Mouse (Mus musculus): ENCODE results near the gene Aff1. TPM values are rescaled to one million over a fixed set of nuclear protein-coding genes. Genes with fewer than 3 reads are reported as not detected.

The Aff1 gene
- polyA plus RNA-seq, 1 experiment from 2014 or later, result 2.4 TPM

DNA sequence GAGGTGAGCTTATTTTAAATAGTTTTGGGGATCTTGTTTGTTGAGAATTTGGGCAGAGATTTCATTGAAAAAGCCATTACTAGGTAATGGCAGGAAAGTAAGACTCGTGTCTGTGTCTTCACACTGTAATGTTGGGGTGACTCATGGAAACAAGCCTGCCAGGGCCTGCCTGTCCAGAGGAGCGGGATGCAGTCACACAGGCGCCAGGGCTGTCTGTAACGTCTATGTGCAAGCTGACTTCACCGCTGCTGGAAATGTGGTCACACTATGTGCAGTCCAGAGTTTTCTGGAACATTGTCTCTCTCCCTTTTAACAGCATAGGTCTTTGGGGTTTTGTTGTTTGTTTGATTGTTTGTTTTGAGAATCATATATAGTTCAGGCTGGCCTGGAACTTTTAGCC lies 130.8 kb downstream of the Aff1 start:
- Histone ChIP-seq H3K4me1 (replicated peaks) (no peaks in the 10 kb centered on the region), H3K9me3 (no peaks in the 10 kb centered on the region), H3K27ac (no peak overlapping the region), H3K36me3 (no peaks in the 10 kb centered on the region), H3K27me3 (no peaks in the 10 kb centered on the region), H3K4me2 (no peak overlapping the region), H3K4me3 (no peak overlapping the region), H3K9ac (no peak overlapping the region)
- 94% methylated on average over 5 of the region's 5 CpGs for WGBS
- no peak for ATAC-seq (ENCODE audit: low FRiP score)

GRCm38 (mm10) chr5:103828304-103828703 lies 136.1 kb downstream of the Aff1 start:
- H3K27ac ChIP-seq, result no peak overlapping the region
- H3K9me3 ChIP-seq, result no peaks in the 10 kb centered on the region
- H3K4me2 ChIP-seq, result no peak overlapping the region
- no peaks in the 10 kb centered on the region for H3K27me3 ChIP-seq
- peaks cover 3% of the 10 kb centered on the region; the same call in 1 of the 2 replicates for H3K36me3 ChIP-seq
- 90% methylated on average over 21 of the region's 21 CpGs for WGBS
- no peak for ATAC-seq (ENCODE audit: low FRiP score)
- no peak overlapping the region for H3K4me3 ChIP-seq
- H3K9ac ChIP-seq, result no peak overlapping the region
- no peaks in the 10 kb centered on the region for H3K4me1 ChIP-seq (replicated peaks)

GRCm38 (mm10) chr5:103828729-103829128 lies 136.6 kb downstream of the Aff1 start:
- Histone ChIP-seq H3K27me3 (no peaks in the 10 kb centered on the region), H3K27ac (no peak overlapping the region), H3K4me3 (no peak overlapping the region), H3K9me3 (no peaks in the 10 kb centered on the region), H3K4me2 (no peak overlapping the region), H3K9ac (no peak overlapping the region), H3K4me1 (replicated peaks) (no peaks in the 10 kb centered on the region), H3K36me3 (peaks cover 7% of the 10 kb centered on the region; the same call in 1 of the 2 replicates)
- 87% methylated on average over 8 of the region's 8 CpGs for WGBS
- ATAC-seq (ENCODE audit: low FRiP score), result no peak

DNA sequence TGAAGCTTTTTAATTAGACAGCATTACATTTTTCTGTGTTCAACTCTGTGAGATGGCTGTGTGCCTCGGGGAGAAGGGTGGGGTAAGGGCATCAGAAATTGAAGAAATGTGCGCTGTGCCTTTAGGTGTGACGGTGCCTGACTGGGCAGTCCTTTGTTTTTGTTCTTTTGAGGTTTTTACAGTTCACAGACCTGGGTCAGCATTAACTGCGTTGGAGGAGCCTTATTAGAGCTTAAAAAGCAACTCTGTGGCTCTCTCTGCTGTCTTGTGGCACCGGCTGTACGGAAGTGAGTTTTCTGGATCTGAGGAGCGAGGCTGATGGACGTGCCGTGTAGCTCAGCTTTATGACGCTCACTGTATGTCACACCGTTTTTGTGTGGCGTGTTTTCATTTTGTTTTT lies 137.0 kb downstream of the Aff1 start:
- no peak for ATAC-seq (ENCODE audit: low FRiP score)
- Histone ChIP-seq H3K9ac (no peak overlapping the region), H3K27ac (no peak overlapping the region), H3K9me3 (no peaks in the 10 kb centered on the region), H3K36me3 (peaks cover 11% of the 10 kb centered on the region; the same call in 1 of the 2 replicates), H3K4me3 (no peak overlapping the region), H3K4me1 (replicated peaks) (no peaks in the 10 kb centered on the region), H3K4me2 (no peak overlapping the region), H3K27me3 (no peaks in the 10 kb centered on the region)
- WGBS, result 77% methylated on average over 12 of the region's 12 CpGs

DNA sequence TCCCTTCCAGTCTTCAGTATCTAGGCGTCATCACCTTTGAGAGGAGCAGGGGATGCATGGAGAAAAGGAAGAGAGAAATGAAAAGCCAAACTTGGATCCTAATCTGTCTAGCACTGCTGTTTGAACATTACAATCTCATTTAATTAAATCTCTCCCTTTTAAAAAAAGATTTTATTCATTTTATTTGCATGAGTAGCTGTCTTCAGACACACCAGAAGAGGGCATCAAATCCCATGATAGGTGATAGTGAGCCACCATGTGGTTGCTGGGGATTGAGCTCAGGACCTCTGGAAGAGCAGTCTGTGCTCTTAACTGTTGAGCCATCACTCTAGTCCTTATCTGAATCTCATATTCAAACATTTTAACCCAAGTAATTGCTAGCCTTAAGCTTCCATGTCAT lies 138.7 kb downstream of the Aff1 start:
- ATAC-seq (ENCODE audit: low FRiP score), result no peak
- H3K9ac ChIP-seq, result no peak overlapping the region
- H3K4me1 ChIP-seq (replicated peaks), result 0 out of 2 replicates have a peak, but pooled peaks cover 3% of the 10 kb centered on the region
- no peaks in the 10 kb centered on the region for H3K9me3 ChIP-seq
- H3K4me3 ChIP-seq, result no peak overlapping the region
- H3K27me3 ChIP-seq, result no peaks in the 10 kb centered on the region
- no peak overlapping the region for H3K4me2 ChIP-seq
- H3K36me3 ChIP-seq, result peaks cover 17% of the 10 kb centered on the region
- WGBS, result 100% methylated on average over 1 of the region's 1 CpGs
- H3K27ac ChIP-seq, result no peak overlapping the region

DNA sequence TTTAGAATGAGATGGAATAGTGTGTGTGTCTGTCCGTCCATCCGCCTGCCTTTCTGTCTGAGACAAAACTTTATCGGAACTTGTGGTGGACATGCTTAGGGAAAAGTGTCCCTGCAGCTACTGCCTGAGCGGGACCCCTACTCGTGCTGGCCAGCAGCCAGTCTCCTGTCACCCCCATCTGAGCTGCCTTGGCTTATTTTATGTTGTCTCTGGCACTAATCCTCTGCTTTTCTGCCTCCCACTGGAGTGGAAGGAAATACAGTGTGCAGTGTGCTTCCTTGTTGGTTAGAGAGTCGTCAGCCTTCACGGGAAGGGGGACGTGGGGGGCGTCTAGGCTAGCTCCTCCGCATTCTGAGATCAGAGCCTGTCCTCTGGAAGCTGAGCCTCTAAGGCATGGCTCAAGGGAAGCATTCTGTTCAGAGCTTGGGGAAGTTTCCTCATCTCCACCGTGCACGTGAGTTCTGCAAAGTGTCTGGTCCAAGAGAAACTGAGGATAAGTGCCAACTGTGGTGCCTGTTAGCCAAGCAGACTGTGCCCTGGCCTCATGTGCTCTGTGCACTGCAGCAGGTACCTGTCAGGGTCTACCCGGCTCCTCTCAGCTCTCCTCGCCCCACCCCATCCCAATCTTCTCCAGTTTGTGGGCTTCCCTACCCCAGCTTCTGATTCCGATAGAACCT lies 143.4 kb downstream of the Aff1 start:
- Histone ChIP-seq H3K4me3 (no peak overlapping the region), H3K27me3 (no peaks in the 10 kb centered on the region), H3K36me3 (peaks cover 14% of the 10 kb centered on the region; the same call in 1 of the 2 replicates), H3K9ac (no peak overlapping the region), H3K4me2 (no peak overlapping the region), H3K9me3 (no peaks in the 10 kb centered on the region), H3K4me1 (replicated peaks) (peaks cover 12% of the 10 kb centered on the region; the same call in 1 of the 2 replicates), H3K27ac (no peak overlapping the region)
- no peak for ATAC-seq (ENCODE audit: low FRiP score)
- 80% methylated on average over 15 of the region's 15 CpGs for WGBS

DNA sequence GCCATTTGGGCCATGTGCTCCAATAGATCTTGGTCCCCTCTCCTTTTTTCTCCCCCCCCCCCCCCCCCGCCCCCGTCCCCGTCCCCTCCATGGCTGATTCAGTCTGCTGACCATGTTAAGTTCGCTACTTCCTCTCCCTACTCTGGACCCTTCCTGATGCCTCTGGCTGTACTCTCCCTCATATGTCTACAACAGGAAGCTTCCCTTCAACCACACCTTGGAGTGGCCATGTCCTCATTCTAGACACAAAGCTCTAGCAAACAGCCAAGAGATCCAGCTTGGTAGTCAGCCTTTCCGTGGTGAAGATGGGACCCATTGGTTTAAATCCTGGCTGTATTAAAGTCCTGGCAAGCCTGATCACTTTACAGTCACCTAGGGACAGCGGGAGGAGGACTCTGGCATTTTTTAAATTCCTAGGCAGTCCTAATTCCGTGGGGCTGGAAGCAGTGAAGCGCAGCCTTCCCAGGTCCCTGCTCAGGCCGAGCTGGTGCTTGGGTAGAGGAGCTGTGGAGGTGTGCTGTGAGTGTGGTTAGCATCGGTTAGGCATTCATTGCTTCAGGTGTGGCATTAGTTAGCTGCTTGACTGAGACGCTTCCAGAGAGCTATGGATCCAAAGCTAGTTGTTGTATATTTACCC lies 144.1 kb downstream of the Aff1 start:
- no peak for ATAC-seq (ENCODE audit: low FRiP score)
- WGBS, result 75% methylated on average over 10 of the region's 11 CpGs
- Histone ChIP-seq H3K9me3 (no peaks in the 10 kb centered on the region), H3K4me1 (replicated peaks) (peaks cover 12% of the 10 kb centered on the region; the same call in 1 of the 2 replicates), H3K27ac (no peak overlapping the region), H3K27me3 (no peaks in the 10 kb centered on the region), H3K4me3 (no peak overlapping the region), H3K9ac (no peak overlapping the region), H3K4me2 (no peak overlapping the region), H3K36me3 (peaks cover 14% of the 10 kb centered on the region; the same call in 1 of the 2 replicates)

DNA sequence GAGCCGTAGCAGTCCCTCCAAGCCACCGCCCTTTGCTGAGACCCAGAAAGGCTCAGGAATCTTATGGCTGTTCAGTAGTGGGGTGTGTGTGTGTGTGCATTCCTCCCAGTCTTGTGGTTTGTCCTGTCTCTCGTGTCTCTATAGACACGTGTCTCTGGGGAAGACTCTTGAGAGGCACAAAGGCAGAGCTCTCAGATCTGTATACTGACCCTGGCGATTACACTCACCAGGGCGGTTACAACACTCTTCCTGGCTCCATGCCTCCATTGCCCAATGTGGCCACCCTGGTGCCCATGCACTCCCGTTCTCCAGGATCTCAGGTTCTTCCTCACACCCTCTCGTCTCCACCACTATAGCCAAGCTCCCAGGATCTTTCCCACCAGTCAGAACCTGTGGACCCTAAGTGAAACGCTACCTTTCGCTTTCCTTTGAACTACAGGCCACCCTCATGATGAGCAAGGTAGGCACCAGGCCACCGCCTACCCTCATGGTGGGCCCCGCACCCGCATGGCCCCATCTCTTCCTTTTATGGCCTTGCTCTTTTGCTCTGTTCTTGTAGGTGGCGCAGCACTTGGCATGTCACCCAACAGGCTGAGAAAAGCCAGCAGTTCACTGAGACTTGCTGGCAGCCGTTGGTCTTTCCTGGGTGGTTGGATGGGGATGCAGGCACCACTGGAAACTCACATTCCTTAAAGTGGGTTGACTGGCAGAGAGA lies 146.5 kb downstream of the Aff1 start:
- WGBS, result 95% methylated on average over 15 of the region's 15 CpGs

DNA sequence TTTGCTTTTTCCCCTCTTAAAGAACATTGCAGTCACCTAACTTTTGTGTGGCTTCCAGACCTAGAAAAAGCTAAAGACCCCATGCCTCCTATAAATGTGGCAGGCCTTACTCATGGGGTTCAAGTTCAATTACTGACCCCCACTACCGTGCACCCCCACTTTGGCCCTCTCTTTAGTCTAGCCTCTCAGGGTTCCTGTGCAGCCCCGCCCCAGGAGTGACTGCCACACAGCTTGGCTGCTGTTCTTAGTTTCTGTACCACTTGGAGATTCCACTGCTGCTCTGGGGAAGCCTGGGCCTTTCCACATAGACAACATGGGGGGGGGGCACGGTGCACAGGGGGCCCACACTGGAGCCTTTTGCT lies 147.1 kb downstream of the Aff1 start:
- H3K9me3 ChIP-seq, result no peaks in the 10 kb centered on the region
- no peak overlapping the region for H3K27ac ChIP-seq
- ATAC-seq (ENCODE audit: low FRiP score), result no peak
- H3K4me3 ChIP-seq, result no peak overlapping the region
- no peaks in the 10 kb centered on the region for H3K27me3 ChIP-seq
- peaks cover 14% of the 10 kb centered on the region for H3K4me1 ChIP-seq (replicated peaks)
- no peak overlapping the region for H3K9ac ChIP-seq
- no peak overlapping the region for H3K4me2 ChIP-seq
- 82% methylated on average over 3 of the region's 3 CpGs for WGBS
- H3K36me3 ChIP-seq, result peaks cover 7% of the 10 kb centered on the region; the same call in 1 of the 2 replicates

More for the DNA sequence above, 146.5 kb downstream of the Aff1 start:
- no peak overlapping the region for H3K9ac ChIP-seq
- H3K9me3 ChIP-seq, result no peaks in the 10 kb centered on the region
- H3K4me2 ChIP-seq, result no peak overlapping the region
- no peak for ATAC-seq (ENCODE audit: low FRiP score)
- no peaks in the 10 kb centered on the region for H3K27me3 ChIP-seq
- peaks cover 13% of the 10 kb centered on the region; the same call in 1 of the 2 replicates for H3K36me3 ChIP-seq
- H3K27ac ChIP-seq, result no peak overlapping the region
- no peak overlapping the region for H3K4me3 ChIP-seq
- peaks cover 12% of the 10 kb centered on the region; the same call in 1 of the 2 replicates for H3K4me1 ChIP-seq (replicated peaks)

DNA sequence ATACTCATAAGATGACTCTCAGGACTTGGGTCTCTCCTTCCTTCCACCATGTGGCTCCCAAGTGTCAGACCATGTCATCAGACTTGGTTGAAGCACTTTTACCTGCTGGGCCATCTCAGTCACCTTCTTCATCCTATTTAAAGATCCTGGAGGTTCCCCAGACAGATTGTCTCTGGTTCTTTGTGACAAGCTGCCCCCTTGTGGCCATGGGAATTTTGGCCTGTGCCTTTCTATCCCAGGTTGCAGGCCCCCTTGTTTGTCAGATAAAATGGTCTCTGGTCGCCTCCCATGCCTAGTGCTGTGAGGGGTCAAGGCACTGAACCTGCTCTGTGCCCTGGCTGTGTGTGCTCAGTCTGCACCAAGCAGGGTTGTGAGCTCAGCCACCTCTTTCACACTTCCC lies 151.8 kb downstream of the Aff1 start:
- no peak for ATAC-seq (ENCODE audit: low FRiP score)
- H3K4me2 ChIP-seq, result no peak overlapping the region
- H3K36me3 ChIP-seq, result peaks cover 3% of the 10 kb centered on the region; the same call in 1 of the 2 replicates
- H3K27ac ChIP-seq, result no peak overlapping the region
- no peak overlapping the region for H3K4me3 ChIP-seq
- no peaks in the 10 kb centered on the region for H3K9me3 ChIP-seq
- 40% methylated on average over 1 of the region's 1 CpGs for WGBS
- peaks cover 29% of the 10 kb centered on the region for H3K4me1 ChIP-seq (replicated peaks)
- no peaks in the 10 kb centered on the region for H3K27me3 ChIP-seq
- H3K9ac ChIP-seq, result no peak overlapping the region

- peak; percentile 75 for ATAC-seq (ENCODE audit: low FRiP score)
- WGBS, result 49% methylated on average over 19 of the region's 19 CpGs
- H3K27ac ChIP-seq, result peak overlapping the region; percentile 52; the same call in 1 of the 2 replicates
These were observed 153.4 kb downstream of the Aff1 start for GRCm38 (mm10) chr5:103845418-103846153.

GRCm38 (mm10) chr5:103846154-103846551 lies 154.0 kb downstream of the Aff1 start:
- H3K9me3 ChIP-seq, result no peaks in the 10 kb centered on the region
- H3K27me3 ChIP-seq, result no peaks in the 10 kb centered on the region
- H3K4me1 ChIP-seq (replicated peaks), result peaks cover 23% of the 10 kb centered on the region
- H3K4me3 ChIP-seq, result no peak overlapping the region
- H3K9ac ChIP-seq, result no peak overlapping the region
- peaks cover 14% of the 10 kb centered on the region for H3K36me3 ChIP-seq
- peak overlapping the region; percentile 52; the same call in 1 of the 2 replicates for H3K27ac ChIP-seq
- no peak for ATAC-seq (ENCODE audit: low FRiP score)
- 90% methylated on average over 10 of the region's 10 CpGs for WGBS
- H3K4me2 ChIP-seq, result no peak overlapping the region

More at GRCm38 (mm10) chr5:103845418-103846153, 153.4 kb downstream of the Aff1 start:
- Histone ChIP-seq H3K4me1 (replicated peaks) (peaks cover 23% of the 10 kb centered on the region), H3K27me3 (no peaks in the 10 kb centered on the region), H3K36me3 (peaks cover 11% of the 10 kb centered on the region), H3K9ac (0 out of 2 replicates have a peak overlapping the region, but pooled peaks have one; percentile 29), H3K9me3 (no peaks in the 10 kb centered on the region), H3K4me2 (no peak overlapping the region), H3K4me3 (no peak overlapping the region)
